Mouse (Mus musculus) lung, postnatal 4 days (tissue): ENCODE results near the gene Nes.
A peak's percentile ranks its signal among the peaks of the same experiment; 100 is the strongest.

Source experiments
- DNase-seq, 2 experiments: peaks; one replicate each; pipeline ENCODE4 v3.0.0; 2021

Gene Nes

GRCm38 (mm10) chr3:87982836-87983601 is 12.1 kb downstream of the Nes start:
- peak; percentile 80 to 93 for DNase-seq

- DNase-seq, result no peak
These were observed 12.7 kb downstream of the Nes start for GRCm38 (mm10) chr3:87983627-87984026.

GRCm38 (mm10) chr3:87984094-87984493 is 13.2 kb downstream of the Nes start:
- DNase-seq, result no peak

- DNase-seq, result peak; percentile 33 to 51
These were observed 14.8 kb downstream of the Nes start for GRCm38 (mm10) chr3:87985505-87986320.

DNA sequence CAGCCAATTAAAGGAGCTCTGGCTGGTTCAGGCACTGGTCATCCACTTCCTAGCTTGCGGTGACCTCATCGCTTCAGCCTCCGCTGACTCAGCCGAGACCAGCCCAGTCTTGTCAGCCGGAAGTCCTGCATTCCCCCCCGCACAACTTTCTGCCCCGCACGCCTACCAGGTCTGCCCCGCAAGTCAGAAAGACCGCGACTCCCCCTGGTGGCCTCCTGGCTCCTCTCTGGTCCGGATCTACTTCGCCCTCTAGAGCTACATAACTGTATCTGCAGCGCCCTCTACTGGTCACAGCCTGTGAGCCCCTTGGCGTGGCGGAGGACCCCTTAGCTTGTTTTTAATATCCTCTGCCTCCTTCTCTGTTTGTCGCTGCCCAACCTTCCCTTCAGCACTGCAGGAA is 16.0 kb downstream of the Nes start:
- DNase-seq, result peak; percentile 95 to 98

- peak; percentile 53 to 65 for DNase-seq
These were observed 16.8 kb downstream of the Nes start for GRCm38 (mm10) chr3:87987633-87988032.

- no peak for DNase-seq
These were observed 17.2 kb downstream of the Nes start for GRCm38 (mm10) chr3:87988068-87988467.

DNA sequence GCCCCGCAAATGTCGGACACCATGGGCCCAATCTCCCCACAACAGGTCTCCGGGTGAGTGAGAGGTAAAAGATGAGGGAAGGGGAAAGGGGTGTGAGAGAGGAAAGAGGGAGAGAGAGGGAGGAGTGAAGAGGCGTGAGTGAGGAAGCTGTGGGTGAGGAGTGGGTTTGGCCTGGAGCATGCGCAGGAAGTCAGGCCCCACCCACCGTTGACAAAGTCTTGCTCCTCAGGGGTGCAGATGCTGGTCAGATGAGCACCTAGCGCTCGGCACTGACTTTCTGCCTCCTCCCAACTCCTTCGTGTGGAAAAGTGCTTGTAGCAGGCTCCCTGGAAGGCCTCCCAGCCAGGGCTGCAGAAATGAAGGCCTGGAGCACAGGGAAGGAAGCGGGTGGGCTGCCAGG is 19.1 kb downstream of the Nes start:
- no peak for DNase-seq

GRCm38 (mm10) chr3:87993436-87993835 is 22.6 kb downstream of the Nes start:
- DNase-seq, result peak in 1 of 2 experiments; percentile 65

GRCm38 (mm10) chr3:87995331-87995730 is 24.5 kb downstream of the Nes start:
- peak in 1 of 2 experiments; percentile 78 for DNase-seq

DNA sequence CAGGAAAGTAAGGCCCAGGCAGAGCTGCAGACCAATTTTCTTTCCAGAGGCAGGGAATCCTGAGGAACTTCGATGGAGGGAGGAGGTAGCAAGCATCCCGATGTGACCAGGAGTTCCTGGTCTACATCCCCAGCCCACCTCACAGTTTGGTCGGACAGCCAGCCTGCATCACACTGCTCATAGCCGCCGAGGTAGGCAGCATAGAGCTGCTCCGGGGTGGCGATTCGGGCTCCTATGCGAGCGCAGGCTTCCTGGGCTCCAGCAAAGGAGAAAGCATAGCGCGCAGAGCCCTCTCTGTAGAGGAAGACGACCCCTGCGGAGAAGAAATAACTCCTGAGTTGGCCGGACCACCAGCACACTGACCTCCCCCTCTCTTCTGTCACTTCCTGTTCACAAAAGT is 25.5 kb downstream of the Nes start:
- DNase-seq, result no peak

- DNase-seq, result peak; percentile 52 to 61
These were observed 26.2 kb downstream of the Nes start for GRCm38 (mm10) chr3:87996971-87997614.

DNA sequence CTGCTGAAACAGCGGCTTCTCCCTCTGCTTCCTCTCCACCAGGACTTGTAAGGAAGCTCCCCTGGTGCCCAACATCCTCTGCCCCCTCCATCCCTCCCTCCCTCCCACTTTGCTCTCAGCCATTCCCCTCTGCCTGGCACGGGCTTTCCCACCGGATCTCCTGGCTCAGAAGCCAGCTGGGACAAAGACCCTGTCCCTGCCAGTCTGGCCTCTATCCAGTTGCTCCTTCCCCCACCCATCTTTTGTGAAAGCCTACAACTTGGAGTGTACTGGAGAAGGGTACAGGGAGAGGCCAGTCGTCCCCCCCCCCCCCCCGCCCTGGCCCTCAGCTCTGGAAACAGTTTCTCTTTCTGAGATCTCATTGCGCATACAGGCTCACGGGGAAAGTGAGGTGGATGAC is 27.9 kb downstream of the Nes start:
- no peak for DNase-seq

- no peak for DNase-seq
These were observed 28.5 kb downstream of the Nes start for GRCm38 (mm10) chr3:87999243-87999895.

GRCm38 (mm10) chr3:88000181-88000580 is 29.3 kb downstream of the Nes start, which contains the start of gene Bcan:
Gene Bcan, minus strand, starts transcription at chr3:88000230.
- no peak for DNase-seq

- no peak for DNase-seq
These were observed 30.1 kb downstream of the Nes start for GRCm38 (mm10) chr3:88000816-88001595.

- DNase-seq, result peak; percentile 41 to 77
These were observed 31.6 kb downstream of the Nes start for GRCm38 (mm10) chr3:88002291-88002976.

GRCm38 (mm10) chr3:88005822-88006786 is 35.2 kb downstream of the Nes start:
- peak; percentile 49 to 59 for DNase-seq

DNA sequence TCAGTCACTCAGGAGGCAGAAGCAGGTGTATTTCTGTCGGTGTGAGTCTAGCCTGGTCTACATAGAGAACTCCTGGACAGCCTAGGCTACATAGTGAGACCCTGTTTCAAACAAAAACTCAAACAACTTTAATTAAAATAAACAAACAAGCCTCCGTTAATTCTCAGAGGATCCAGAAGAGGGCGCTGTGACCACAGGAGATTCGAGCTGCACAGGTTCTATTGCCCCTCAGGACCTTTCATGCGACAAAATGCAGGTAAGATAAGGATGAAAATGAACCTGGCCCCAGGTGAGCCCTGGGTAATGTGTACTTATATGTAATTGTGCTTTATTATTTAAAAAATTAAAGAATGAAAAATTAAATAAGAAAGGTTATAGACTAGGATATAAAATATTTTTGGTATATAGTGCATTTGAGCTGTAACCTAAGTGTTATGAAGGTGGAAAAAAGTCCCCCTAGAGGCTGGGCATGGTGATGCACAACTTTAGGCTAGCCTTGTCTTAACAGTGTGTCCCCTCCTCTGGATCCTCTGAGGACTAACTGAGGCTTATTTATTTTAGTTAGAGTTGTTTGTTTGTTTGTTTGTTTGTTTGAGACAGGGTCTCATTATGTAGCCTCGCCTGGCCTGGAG is 39.9 kb downstream of the Nes start:
- DNase-seq, result peak in 1 of 2 experiments; percentile 53
